Mouse (Mus musculus) ES-E14 (cell line): ENCODE results near the gene Grcc10.

Experiments
- CHD2 ChIP-seq: IDR thresholded peaks from 2 replicates; pipeline ENCODE4 v1.6.1; 2014; ENCODE audit warnings: mild to moderate bottlenecking, low read depth, low read length, inconsistent platforms
- MAFK ChIP-seq: IDR thresholded peaks from 2 replicates; pipeline ENCODE4 v1.6.1; 2014; ENCODE audit warnings: mild to moderate bottlenecking, low read depth, low read length, inconsistent platforms; ENCODE audit not compliant: insufficient read depth

GRCm38 (mm10) chr6:124698751-124699150 lies 42.4 kb downstream of the Grcc10 start:
- TF ChIP-seq CHD2 (no peak), MAFK (no peak)
